Mouse (Mus musculus): Measurements from ENCODE around the gene Cracr2a.

GRCm38 (mm10) chr6:127616623-127617022, 55.5 kb downstream of the Cracr2a start:
- TF ChIP-seq CTCF (IDR thresholded peaks at IDR 0.05; ENCODE audit: low read depth) (no peak), EP300 (IDR thresholded peaks at IDR 0.05; ENCODE audit: low read depth) (no peak)

All from liver, embryonic 14.5 days (tissue).